Mouse (Mus musculus): Measurements from ENCODE around the gene Fgf22. TPM values are rescaled to one million over a fixed set of nuclear protein-coding genes. Genes with fewer than 3 reads are reported as not detected.

Gene Fgf22
- polyA plus RNA-seq, 1 experiment from 2014 or later: 3.1 TPM

- Histone ChIP-seq H3K9ac (ENCODE audit: low read depth, low read length) (no peak overlapping the region), H3K4me3 (ENCODE audit: low read length) (no peak overlapping the region), H3K27ac (ENCODE audit: low read depth, low read length) (no peak overlapping the region), H3K9me3 (ENCODE audit: control insufficient read depth, low read length) (no peaks in the 10 kb centered on the region), H3K27me3 (replicated peaks; ENCODE audit: control insufficient read depth, insufficient read depth, low read length) (no peaks in the 10 kb centered on the region), H3K4me1 (ENCODE audit: control insufficient read depth, insufficient read depth, low read depth, low read length) (no peaks in the 10 kb centered on the region; the same call in 1 of the 2 replicates), H3K4me2 (ENCODE audit: low read length) (no peak overlapping the region), H3K36me3 (ENCODE audit: control insufficient read depth, insufficient read depth, low read length) (peaks cover 13% of the 10 kb centered on the region)
- ATAC-seq: no peak
- WGBS: 64% methylated on average over 28 of the region's 28 CpGs
Observed at GRCm38 (mm10) chr10:79728323-79729249, 26.3 kb upstream of the Fgf22 start.

DNA sequence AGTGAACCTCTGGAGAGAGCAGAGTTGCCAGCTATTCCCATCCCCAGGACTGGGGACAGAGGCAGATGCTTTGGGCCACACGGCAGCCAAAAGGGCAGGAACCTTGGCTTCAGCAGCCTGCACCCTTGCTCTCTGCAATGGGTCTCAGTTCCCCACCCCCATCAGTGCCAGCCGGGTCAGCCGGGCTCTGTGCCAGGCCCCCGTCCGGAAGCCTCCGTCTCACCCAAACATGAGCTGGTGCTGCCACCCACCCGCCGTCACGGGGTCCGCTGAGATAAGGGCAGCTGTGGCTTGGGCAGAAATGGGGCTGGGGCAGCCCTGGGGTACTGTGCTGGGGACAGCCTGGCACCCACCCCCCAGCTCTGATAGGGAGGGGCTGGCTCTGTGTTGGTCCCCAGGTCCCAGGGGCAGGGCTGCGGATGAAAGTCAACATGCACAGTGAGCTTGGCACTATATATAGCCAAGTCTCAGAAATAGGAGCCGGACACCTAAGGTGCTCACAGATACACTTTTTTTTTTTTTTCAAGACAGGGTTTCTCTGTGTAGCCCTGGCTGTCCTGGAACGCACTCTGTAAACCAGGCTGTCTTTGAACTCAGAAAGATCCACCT, 25.4 kb upstream of the Fgf22 start:
- H3K4me1 ChIP-seq (ENCODE audit: control insufficient read depth, insufficient read depth, low read depth, low read length): no peaks in the 10 kb centered on the region; the same call in 1 of the 2 replicates
- no peak for ATAC-seq
- H3K27me3 ChIP-seq (replicated peaks; ENCODE audit: control insufficient read depth, insufficient read depth, low read length): no peaks in the 10 kb centered on the region
- H3K36me3 ChIP-seq (ENCODE audit: control insufficient read depth, insufficient read depth, low read length): peaks cover 19% of the 10 kb centered on the region
- H3K27ac ChIP-seq (ENCODE audit: low read depth, low read length): no peak overlapping the region
- no peak overlapping the region for H3K4me2 ChIP-seq (ENCODE audit: low read length)
- 70% methylated on average over 13 of the region's 13 CpGs for WGBS
- H3K4me3 ChIP-seq (ENCODE audit: low read length): no peak overlapping the region
- no peaks in the 10 kb centered on the region for H3K9me3 ChIP-seq (ENCODE audit: control insufficient read depth, low read length)
- H3K9ac ChIP-seq (ENCODE audit: low read depth, low read length): no peak overlapping the region

- WGBS: 100% methylated on average over 1 of the region's 1 CpGs
- ATAC-seq: no peak
- no peak overlapping the region for H3K9ac ChIP-seq (ENCODE audit: low read depth, low read length)
- H3K36me3 ChIP-seq (ENCODE audit: control insufficient read depth, insufficient read depth, low read length): peaks cover 48% of the 10 kb centered on the region
- H3K9me3 ChIP-seq (ENCODE audit: control insufficient read depth, low read length): peaks cover 8% of the 10 kb centered on the region; the same call in 1 of the 2 replicates
- H3K4me1 ChIP-seq (ENCODE audit: control insufficient read depth, insufficient read depth, low read depth, low read length): no peaks in the 10 kb centered on the region; the same call in 1 of the 2 replicates
- H3K4me2 ChIP-seq (ENCODE audit: low read length): no peak overlapping the region
- no peak overlapping the region for H3K4me3 ChIP-seq (ENCODE audit: low read length)
- H3K27me3 ChIP-seq (replicated peaks; ENCODE audit: control insufficient read depth, insufficient read depth, low read length): peaks cover 2% of the 10 kb centered on the region; the same call in 1 of the 2 replicates
- no peak overlapping the region for H3K27ac ChIP-seq (ENCODE audit: low read depth, low read length)
Observed at GRCm38 (mm10) chr10:79732500-79732899, 22.4 kb upstream of the Fgf22 start.

DNA sequence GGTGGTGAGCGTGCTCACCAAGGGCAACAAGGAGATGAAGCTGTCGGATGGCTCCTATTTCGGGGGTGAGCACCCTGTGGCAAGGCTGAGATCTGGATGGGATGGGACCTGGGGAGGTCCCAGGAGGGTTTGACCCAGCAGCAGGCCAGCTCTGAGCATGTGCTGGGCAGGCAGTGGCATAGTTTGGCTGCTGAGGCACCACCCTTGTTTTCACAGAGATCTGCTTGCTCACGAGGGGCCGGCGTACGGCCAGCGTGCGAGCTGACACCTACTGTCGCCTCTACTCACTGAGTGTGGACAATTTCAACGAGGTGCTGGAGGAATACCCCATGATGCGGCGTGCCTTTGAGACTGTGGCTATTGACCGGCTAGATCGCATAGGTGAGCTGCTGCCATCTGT, 21.0 kb upstream of the Fgf22 start:
- no peak overlapping the region for H3K4me2 ChIP-seq (ENCODE audit: low read length)
- H3K4me1 ChIP-seq (ENCODE audit: control insufficient read depth, insufficient read depth, low read depth, low read length): no peaks in the 10 kb centered on the region; the same call in 1 of the 2 replicates
- peaks cover 61% of the 10 kb centered on the region for H3K36me3 ChIP-seq (ENCODE audit: control insufficient read depth, insufficient read depth, low read length)
- H3K27me3 ChIP-seq (replicated peaks; ENCODE audit: control insufficient read depth, insufficient read depth, low read length): peaks cover 2% of the 10 kb centered on the region; the same call in 1 of the 2 replicates
- H3K9ac ChIP-seq (ENCODE audit: low read depth, low read length): no peak overlapping the region
- ATAC-seq: no peak
- WGBS: 95% methylated on average over 15 of the region's 15 CpGs
- H3K4me3 ChIP-seq (ENCODE audit: low read length): no peak overlapping the region
- H3K27ac ChIP-seq (ENCODE audit: low read depth, low read length): no peak overlapping the region
- H3K9me3 ChIP-seq (ENCODE audit: control insufficient read depth, low read length): peaks cover 22% of the 10 kb centered on the region

DNA sequence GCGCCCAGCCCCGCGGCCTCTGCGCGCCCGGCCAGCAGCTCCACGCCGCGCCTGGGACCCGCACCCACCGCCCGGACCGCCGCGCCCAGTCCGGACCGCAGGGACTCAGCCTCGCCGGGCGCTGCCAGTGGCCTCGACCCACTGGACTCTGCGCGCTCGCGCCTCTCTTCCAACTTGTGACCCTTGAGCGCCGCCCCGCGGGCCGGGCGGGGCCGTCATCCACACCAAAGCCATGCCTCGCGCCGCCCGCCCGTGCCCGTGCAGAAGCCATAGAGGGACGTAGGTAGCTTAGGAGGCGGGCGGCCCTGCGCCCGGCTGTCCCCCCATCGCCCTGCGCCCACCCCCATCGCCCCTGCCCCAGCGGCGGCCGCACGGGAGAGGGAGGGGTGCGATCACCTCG, 19.5 kb upstream of the Fgf22 start:
- Histone ChIP-seq H3K27ac (ENCODE audit: low read depth, low read length) (no peak overlapping the region), H3K9ac (ENCODE audit: low read depth, low read length) (no peak overlapping the region), H3K4me1 (ENCODE audit: control insufficient read depth, insufficient read depth, low read depth, low read length) (no peaks in the 10 kb centered on the region), H3K36me3 (ENCODE audit: control insufficient read depth, insufficient read depth, low read length) (peaks cover 76% of the 10 kb centered on the region), H3K4me2 (ENCODE audit: low read length) (no peak overlapping the region; the same call in 1 of the 2 replicates), H3K27me3 (replicated peaks; ENCODE audit: control insufficient read depth, insufficient read depth, low read length) (peaks cover 2% of the 10 kb centered on the region; the same call in 1 of the 2 replicates), H3K9me3 (ENCODE audit: control insufficient read depth, low read length) (peaks cover 37% of the 10 kb centered on the region), H3K4me3 (ENCODE audit: low read length) (no peak overlapping the region)
- 37% methylated on average over 43 of the region's 52 CpGs for WGBS
- no peak for ATAC-seq

GRCm38 (mm10) chr10:79736706-79737105, 18.2 kb upstream of the Fgf22 start:
- 85% methylated on average over 12 of the region's 14 CpGs for WGBS
- H3K4me2 ChIP-seq (ENCODE audit: low read length): no peak overlapping the region
- H3K27ac ChIP-seq (ENCODE audit: low read depth, low read length): no peak overlapping the region
- no peak overlapping the region for H3K4me3 ChIP-seq (ENCODE audit: low read length)
- peaks cover 44% of the 10 kb centered on the region for H3K9me3 ChIP-seq (ENCODE audit: control insufficient read depth, low read length)
- no peak for ATAC-seq
- H3K4me1 ChIP-seq (ENCODE audit: control insufficient read depth, insufficient read depth, low read depth, low read length): no peaks in the 10 kb centered on the region
- peaks cover 82% of the 10 kb centered on the region for H3K36me3 ChIP-seq (ENCODE audit: control insufficient read depth, insufficient read depth, low read length)
- H3K27me3 ChIP-seq (replicated peaks; ENCODE audit: control insufficient read depth, insufficient read depth, low read length): peaks cover 2% of the 10 kb centered on the region; the same call in 1 of the 2 replicates
- no peak overlapping the region for H3K9ac ChIP-seq (ENCODE audit: low read depth, low read length)

- Histone ChIP-seq H3K9ac (ENCODE audit: low read depth, low read length) (no peak overlapping the region), H3K4me1 (ENCODE audit: control insufficient read depth, insufficient read depth, low read depth, low read length) (no peaks in the 10 kb centered on the region), H3K27me3 (replicated peaks; ENCODE audit: control insufficient read depth, insufficient read depth, low read length) (peaks cover 2% of the 10 kb centered on the region; the same call in 1 of the 2 replicates), H3K9me3 (ENCODE audit: control insufficient read depth, low read length) (peaks cover 44% of the 10 kb centered on the region), H3K4me3 (ENCODE audit: low read length) (no peak overlapping the region), H3K27ac (ENCODE audit: low read depth, low read length) (no peak overlapping the region), H3K36me3 (ENCODE audit: control insufficient read depth, insufficient read depth, low read length) (peaks cover 93% of the 10 kb centered on the region), H3K4me2 (ENCODE audit: low read length) (no peak overlapping the region)
- no peak for ATAC-seq
- WGBS: 86% methylated on average over 10 of the region's 10 CpGs
Observed at GRCm38 (mm10) chr10:79738259-79738658, 16.6 kb upstream of the Fgf22 start.

DNA sequence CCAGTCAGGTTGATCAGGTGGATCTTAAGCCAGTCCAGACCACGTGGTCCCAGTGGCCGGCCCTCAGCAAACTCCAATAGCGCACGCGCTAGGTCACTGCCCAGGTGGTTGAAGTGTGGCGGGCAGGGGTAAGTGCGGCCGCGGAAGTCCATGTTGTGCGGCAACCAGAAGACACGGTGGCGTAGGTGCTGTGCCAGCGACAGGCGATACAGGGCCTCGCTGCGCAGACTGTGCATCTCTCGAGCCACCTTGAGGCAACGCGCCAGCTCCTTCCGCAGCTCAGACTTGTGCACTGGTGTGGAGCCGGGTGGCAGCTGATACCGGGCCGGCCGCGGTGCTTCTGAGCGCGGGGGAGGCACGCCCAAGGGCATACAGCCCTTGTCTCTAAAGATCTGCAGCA, 15.6 kb upstream of the Fgf22 start:
- Histone ChIP-seq H3K9me3 (ENCODE audit: control insufficient read depth, low read length) (peaks cover 44% of the 10 kb centered on the region), H3K4me3 (ENCODE audit: low read length) (no peak overlapping the region), H3K27ac (ENCODE audit: low read depth, low read length) (no peak overlapping the region), H3K4me2 (ENCODE audit: low read length) (no peak overlapping the region), H3K27me3 (replicated peaks; ENCODE audit: control insufficient read depth, insufficient read depth, low read length) (peaks cover 2% of the 10 kb centered on the region; the same call in 1 of the 2 replicates), H3K9ac (ENCODE audit: low read depth, low read length) (no peak overlapping the region), H3K4me1 (ENCODE audit: control insufficient read depth, insufficient read depth, low read depth, low read length) (no peaks in the 10 kb centered on the region), H3K36me3 (ENCODE audit: control insufficient read depth, insufficient read depth, low read length) (peaks cover 91% of the 10 kb centered on the region)
- ATAC-seq: no peak
- 97% methylated on average over 28 of the region's 28 CpGs for WGBS

- Histone ChIP-seq H3K9me3 (ENCODE audit: control insufficient read depth, low read length) (peaks cover 40% of the 10 kb centered on the region), H3K4me1 (ENCODE audit: control insufficient read depth, insufficient read depth, low read depth, low read length) (peaks cover 5% of the 10 kb centered on the region), H3K9ac (ENCODE audit: low read depth, low read length) (no peak overlapping the region), H3K36me3 (ENCODE audit: control insufficient read depth, insufficient read depth, low read length) (peaks cover 75% of the 10 kb centered on the region), H3K4me2 (ENCODE audit: low read length) (no peak overlapping the region), H3K27me3 (replicated peaks; ENCODE audit: control insufficient read depth, insufficient read depth, low read length) (peaks cover 2% of the 10 kb centered on the region; the same call in 1 of the 2 replicates), H3K4me3 (ENCODE audit: low read length) (no peak overlapping the region), H3K27ac (ENCODE audit: low read depth, low read length) (no peak overlapping the region)
- 50% methylated on average over 11 of the region's 11 CpGs for WGBS
- ATAC-seq: no peak
Observed at GRCm38 (mm10) chr10:79740863-79741262, 14.0 kb upstream of the Fgf22 start.
